8 mouse cellular contexts compared by ENCODE assay signal in the genomic region with DNA sequence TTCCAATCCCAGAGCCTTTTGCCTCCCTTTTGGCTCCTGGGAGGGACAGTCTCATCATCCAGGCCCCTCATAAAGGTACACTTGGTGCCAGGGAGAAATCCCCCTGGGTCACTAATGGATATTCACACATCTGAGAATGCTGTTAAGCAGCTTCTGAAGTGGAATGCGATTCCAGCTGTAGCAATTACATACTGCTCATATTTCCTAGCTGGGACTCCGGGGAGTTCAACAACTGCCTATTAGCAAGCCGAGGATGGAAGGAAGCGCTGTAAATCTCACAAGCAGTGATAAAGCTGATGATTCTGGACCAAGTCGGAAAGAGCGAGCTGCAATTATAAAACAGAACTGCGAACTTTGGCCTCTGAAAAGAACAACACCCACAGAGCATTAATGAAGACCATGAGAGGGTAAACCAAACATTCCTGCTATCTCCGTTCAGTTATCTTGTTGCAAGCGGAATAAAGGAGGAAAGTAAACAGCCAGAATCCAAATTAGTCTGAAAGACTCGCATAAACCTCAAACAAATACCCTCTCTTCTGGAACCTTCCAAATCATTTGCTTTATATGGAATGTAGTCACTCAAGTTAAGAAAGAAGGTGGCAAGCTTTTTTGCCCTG.
DNase-seq lines count a peak whose midpoint lies in the region; ATAC-seq and TF ChIP-seq lines count a peak whose summit lies in the region.

No protein-coding gene starts in this region.

- 0 out of 2 replicates have a peak, but pooled peaks have one; percentile 16 for ATAC-seq in liver, embryonic 15.5 days (ENCODE audit: insufficient read depth)
- ATAC-seq in stomach, postnatal 0 days (ENCODE audit: low FRiP score, low TSS enrichment): no peak

- no peaks in the 10 kb centered on the region for H3K36me3 ChIP-seq in liver, adult 2 months (ENCODE audit: control insufficient read depth, insufficient read depth, low read length)
- H3K36me3 ChIP-seq in liver, embryonic 15.5 days (replicated peaks): no peaks in the 10 kb centered on the region
- H3K36me3 ChIP-seq in stomach, postnatal 0 days (ENCODE audit: control insufficient read depth, insufficient read depth, low read length): no peaks in the 10 kb centered on the region

- H3K9ac ChIP-seq in liver, adult 2 months (ENCODE audit: low read depth, low read length): no peak overlapping the region
- H3K9ac ChIP-seq in liver, embryonic 15.5 days: no peak overlapping the region
- H3K9ac ChIP-seq in stomach, postnatal 0 days (ENCODE audit: low read length): no peak overlapping the region

- H3K9me3 ChIP-seq in liver, embryonic 15.5 days (replicated peaks): no peaks in the 10 kb centered on the region
- no peaks in the 10 kb centered on the region for H3K9me3 ChIP-seq in stomach, postnatal 0 days (ENCODE audit: control insufficient read depth, low read length)

- intact Hi-C loops in gastrocnemius, adult 2 months (cut with DNase I): no loop called here

- TF ChIP-seq EP300 in stomach, postnatal 0 days (optimal IDR thresholded peaks at IDR 0.05): no peak

- peak; percentile 55 for DNase-seq in liver, adult 2 months (ENCODE audit: extremely low read depth, low read depth, low spot score)
- no peak for DNase-seq in liver
- DNase-seq in gastrocnemius, adult 2 months: no peak
- peak; percentile 52 for DNase-seq in hindlimb bud, embryonic 11.5 days (ENCODE audit: extremely low spot score, low read depth, low spot score)
- no peak for DNase-seq in stomach, postnatal 0 days (ENCODE audit: low spot score)
- no peak for DNase-seq in T-cell, adult 2 months (ENCODE audit: low spot score)
- no peak for DNase-seq in cerebellum, postnatal 10 days

- TF ChIP-seq CTCF in liver, adult 2 months (IDR thresholded peaks at IDR 0.05; ENCODE audit: low read depth, low read length): no peak
- TF ChIP-seq CTCF in gastrocnemius, adult 2 months (IDR thresholded peaks at IDR 0.05): no peak
- no peak for TF ChIP-seq CTCF in stomach, postnatal 0 days (IDR thresholded peaks at IDR 0.05; ENCODE audit: low read depth)

- TF ChIP-seq POLR2A in liver, adult 2 months (IDR thresholded peaks at IDR 0.05; ENCODE audit: extremely low read depth, insufficient read depth, low read length): no peak

- peaks cover 4% of the 10 kb centered on the region; the same call in 1 of the 2 replicates for H3K4me1 ChIP-seq in liver, adult 2 months (ENCODE audit: control insufficient read depth, insufficient read depth, low read length)
- H3K4me1 ChIP-seq in liver, embryonic 15.5 days (replicated peaks): peaks cover 35% of the 10 kb centered on the region
- no peaks in the 10 kb centered on the region for H3K4me1 ChIP-seq in stomach, postnatal 0 days (replicated peaks; ENCODE audit: control insufficient read depth, insufficient read depth)

- peak overlapping the region; percentile 82 for H3K27ac ChIP-seq in liver, adult 2 months (replicated peaks; ENCODE audit: insufficient read depth, low read depth, low read length)
- H3K27ac ChIP-seq in gastrocnemius, adult 2 months: peak overlapping the region; percentile 51
- H3K27ac ChIP-seq in liver, embryonic 15.5 days (replicated peaks): peak overlapping the region; percentile 56
- H3K27ac ChIP-seq in stomach, postnatal 0 days (replicated peaks): peak overlapping the region; percentile 14; the same call in 1 of the 2 replicates

- peak overlapping the region; percentile 55 for H3K4me2 ChIP-seq in liver, embryonic 15.5 days
- peak overlapping the region; percentile 36 for H3K4me2 ChIP-seq in stomach, postnatal 0 days (replicated peaks; ENCODE audit: low read depth)

- H3K79me2 ChIP-seq in liver, adult 2 months (ENCODE audit: control insufficient read depth, insufficient read depth, low read length): no peaks in the 10 kb centered on the region

- WGBS in liver, adult 2 months: 24% methylated on average over 10 of the region's 10 CpGs
- WGBS in liver, embryonic 15.5 days (ENCODE audit: insufficient replicate concordance): 41% methylated on average over 10 of the region's 10 CpGs
- whole genome bisulfite sequencing in stomach, postnatal 0 days: 11% methylated on average over 10 of the region's 10 CpGs

- H3K27me3 ChIP-seq in liver, adult 2 months (ENCODE audit: control insufficient read depth, insufficient read depth, low read length): no peaks in the 10 kb centered on the region
- no peaks in the 10 kb centered on the region for H3K27me3 ChIP-seq in liver, embryonic 15.5 days
- no peaks in the 10 kb centered on the region for H3K27me3 ChIP-seq in stomach, postnatal 0 days (ENCODE audit: control insufficient read depth, insufficient read depth, low read length)

- H3K4me3 ChIP-seq in liver, adult 2 months (ENCODE audit: insufficient read depth, low read depth, low read length): no peak overlapping the region
- peak overlapping the region; percentile 62 for H3K4me3 ChIP-seq in gastrocnemius, adult 2 months
- H3K4me3 ChIP-seq in liver, embryonic 15.5 days (replicated peaks): no peak overlapping the region
- H3K4me3 ChIP-seq in stomach, postnatal 0 days (ENCODE audit: low read depth, low read length): no peak overlapping the region

Comparison
In these comparisons a context has a peak if more than half of its experiments do, and no peak if none do; other contexts are left out.
1. DNase-seq: peak in liver, adult 2 months (single experiment) and hindlimb bud, embryonic 11.5 days (single experiment); none in liver (single experiment), gastrocnemius, adult 2 months (single experiment), stomach, postnatal 0 days (single experiment), T-cell, adult 2 months (single experiment) and cerebellum, postnatal 10 days (0 of 2).
2. H3K27ac ChIP-seq: peak in every context shown above with its lines; median percentile 82 in liver, adult 2 months; 56 in liver, embryonic 15.5 days; 51 in gastrocnemius, adult 2 months; 14 in stomach, postnatal 0 days.